Comparison of ENCODE assay signal across 13 mouse cellular contexts in the genomic region with DNA sequence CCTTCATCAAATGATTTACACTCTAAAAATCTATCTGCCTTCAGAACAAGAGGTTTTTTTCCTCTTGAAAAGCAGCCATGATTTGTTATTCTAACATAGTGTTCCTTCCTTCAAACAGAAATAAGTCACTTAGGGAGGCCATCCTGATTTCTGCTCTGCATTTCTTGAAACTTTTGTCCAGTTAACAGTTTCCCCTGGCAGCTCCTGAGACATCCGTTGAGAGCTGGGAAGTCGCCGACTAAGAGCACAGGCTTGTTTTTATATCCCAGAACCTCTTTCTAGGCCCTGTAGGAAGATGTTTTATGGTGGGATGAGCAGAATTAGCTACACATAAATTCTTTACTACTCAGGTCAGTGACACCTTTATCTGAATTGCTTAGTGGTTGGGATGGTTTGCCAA.
DNase-seq lines count a peak whose midpoint lies in the region; ATAC-seq and TF ChIP-seq lines count a peak whose summit lies in the region.
"Had no signal": no experiment of that assay in that cellular context is flagged by ENCODE, and none has a peak within 500 bp of the region (broad histone marks: within the 10 kb centered on the region; RNA-seq: fewer than 3 reads in every experiment).

No protein-coding gene starts in this region.

- H3K36me3 ChIP-seq in limb, embryonic 14.5 days (ENCODE audit: control insufficient read depth, insufficient read depth, low read length) = no peaks in the 10 kb centered on the region
- H3K36me3 ChIP-seq: midbrain, embryonic 15.5 days had no signal

- intact Hi-C loops in left cerebral cortex, postnatal 4 days (cut with DNase I) = no loop called here

- H3K9me3 ChIP-seq in limb, embryonic 14.5 days (ENCODE audit: control insufficient read depth, low read length) = no peaks in the 10 kb centered on the region
- H3K9me3 ChIP-seq: midbrain, embryonic 15.5 days had no signal

- H3K4me2 ChIP-seq in limb, embryonic 14.5 days (replicated peaks; ENCODE audit: low read depth, low read length, severe bottlenecking) = 0 out of 2 replicates have a peak overlapping the region, but pooled peaks have one; percentile 1
- H3K4me2 ChIP-seq: midbrain, embryonic 15.5 days had no signal

- no peak for TF ChIP-seq CTCF in layer of hippocampus, adult 2 months (conservative IDR thresholded peaks at IDR 0.05)
- no peak for TF ChIP-seq CTCF in embryonic fibroblast, embryonic 13.5 days (IDR thresholded peaks at IDR 0.05; ENCODE audit: borderline replicate concordance, insufficient read depth, low read length)

- DNase-seq in heart, adult 18-20 months = peak; percentile 7 to 19
- no peak for DNase-seq in heart, postnatal 4 days
- DNase-seq in layer of hippocampus, adult 2 months (ENCODE audit: low spot score in 2 of 2) = no peak
- DNase-seq in layer of hippocampus, postnatal 14 days (ENCODE audit: low spot score in 2 of 2) = no peak
- no peak for DNase-seq in limb, embryonic 14.5 days (ENCODE audit: low spot score)
- DNase-seq in adrenal gland, adult 18-20 months (ENCODE audit: low spot score in 2 of 2) = no peak
- no peak for DNase-seq in left cerebral cortex, postnatal 4 days
- DNase-seq: lung, postnatal 14 days; right cerebral cortex, postnatal 25 days had no signal

- H3K27me3 ChIP-seq in limb, embryonic 14.5 days (ENCODE audit: control insufficient read depth, insufficient read depth, low read length) = no peaks in the 10 kb centered on the region
- H3K27me3 ChIP-seq: midbrain, embryonic 15.5 days had no signal

- ATAC-seq in limb, embryonic 14.5 days (ENCODE audit: low FRiP score, low read depth) = no peak
- ATAC-seq: activated CD4-positive, CD25-positive, alpha-beta regulatory T cell, adult 4 months; inflammation-experienced regulatory T-cells, adult 6 months; midbrain, embryonic 15.5 days had no signal

- no peak overlapping the region for H3K9ac ChIP-seq in limb, embryonic 14.5 days (ENCODE audit: low read depth, low read length, severe bottlenecking)
- H3K9ac ChIP-seq: midbrain, embryonic 15.5 days had no signal

- peaks cover 2% of the 10 kb centered on the region; the same call in 1 of the 2 replicates for H3K4me1 ChIP-seq in embryonic fibroblast, embryonic 13.5 days (ENCODE audit: control insufficient read depth, insufficient read depth, low read length)
- peaks cover 11% of the 10 kb centered on the region for H3K4me1 ChIP-seq in limb, embryonic 14.5 days (ENCODE audit: control insufficient read depth, insufficient read depth, low read length)

- TF ChIP-seq POLR2A in embryonic fibroblast, embryonic 13.5 days (IDR thresholded peaks at IDR 0.05; ENCODE audit: low read depth, low read length) = no peak
- TF ChIP-seq POLR2A in limb, embryonic 14.5 days (IDR thresholded peaks at IDR 0.05; ENCODE audit: borderline replicate concordance, extremely low read depth, insufficient read depth, insufficient read length) = no peak

- 25% methylated on average over 3 of the region's 3 CpGs for WGBS in limb, embryonic 14.5 days

- H3K27ac ChIP-seq in layer of hippocampus, adult 2 months = peak overlapping the region; percentile 92
- H3K27ac ChIP-seq in embryonic fibroblast, embryonic 13.5 days (ENCODE audit: insufficient read depth, low read length) = peak overlapping the region; percentile 67
- no peak overlapping the region for H3K27ac ChIP-seq in limb, embryonic 14.5 days (replicated peaks; ENCODE audit: low read depth, low read length)
- H3K27ac ChIP-seq: midbrain, embryonic 15.5 days had no signal

- H3K4me3 ChIP-seq in layer of hippocampus, adult 2 months = peak overlapping the region; percentile 77
- no peak overlapping the region for H3K4me3 ChIP-seq in embryonic fibroblast, embryonic 13.5 days (ENCODE audit: insufficient read depth, low read length)
- no peak overlapping the region for H3K4me3 ChIP-seq in limb, embryonic 14.5 days (replicated peaks; ENCODE audit: low read length)
- H3K4me3 ChIP-seq: midbrain, embryonic 15.5 days had no signal

Comparison
In these comparisons a context has a peak if more than half of its experiments do, and no peak if none do; other contexts are left out.
1. DNase-seq: peak in heart, adult 18-20 months (2 of 2); none in heart, postnatal 4 days (single experiment), layer of hippocampus, adult 2 months (0 of 2), layer of hippocampus, postnatal 14 days (0 of 2), limb, embryonic 14.5 days (single experiment), adrenal gland, adult 18-20 months (0 of 2) and left cerebral cortex, postnatal 4 days (single experiment).